Mouse (Mus musculus) stomach, postnatal 0 days (tissue): Measurements from ENCODE around the gene Poc5.

Source experiments
- CTCF ChIP-seq: IDR thresholded peaks from 2 replicates; pipeline ENCODE4 v1.5.1; 2016; ENCODE audit warnings: antibody characterized with exemption, low read depth, mild to moderate bottlenecking, moderate library complexity
- EP300 ChIP-seq: optimal IDR thresholded peaks from 2 replicates; pipeline ENCODE3; 2016; ENCODE audit warnings: antibody characterized with exemption

DNA sequence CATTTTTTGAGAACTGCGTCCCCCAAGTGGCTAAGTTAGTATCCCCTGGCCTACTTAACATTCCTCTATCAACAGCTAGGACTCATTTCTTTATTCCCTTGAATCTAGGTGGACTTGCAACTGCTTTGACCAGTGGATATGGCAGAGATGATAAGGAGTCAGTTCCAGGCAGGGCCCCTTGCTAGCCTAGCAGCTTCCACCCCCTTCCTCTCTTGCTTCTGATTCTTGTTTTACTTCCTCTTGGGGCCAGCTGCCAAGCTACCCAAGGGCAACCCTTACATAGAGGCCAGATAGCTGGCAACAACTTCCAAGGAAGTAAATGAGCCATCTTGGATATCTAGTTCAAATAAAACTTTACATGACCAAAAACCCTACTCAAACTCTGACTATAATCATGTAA is 48.8 kb downstream of the Poc5 start:
- TF ChIP-seq CTCF, result no peak
- no peak for TF ChIP-seq EP300
